Mouse (Mus musculus): Measurements from ENCODE around the gene Espn.

Espn gene

GRCm38 (mm10) chr4:152125161-152126025, 26.8 kb downstream of the Espn start:
- no peak for DNase-seq (ENCODE audit: low read depth, low spot score)

- no peak for DNase-seq (ENCODE audit: low read depth, low spot score)
Measured at GRCm38 (mm10) chr4:152124361-152124961, 27.7 kb downstream of the Espn start.

- no peak for DNase-seq (ENCODE audit: low read depth, low spot score)
Measured at GRCm38 (mm10) chr4:152121183-152121505, 31.0 kb downstream of the Espn start.

GRCm38 (mm10) chr4:152120311-152121182, 31.6 kb downstream of the Espn start:
- DNase-seq (ENCODE audit: low read depth, low spot score): no peak

- DNase-seq (ENCODE audit: low read depth, low spot score): no peak
Measured at GRCm38 (mm10) chr4:152119396-152120292, 32.5 kb downstream of the Espn start.

GRCm38 (mm10) chr4:152117538-152117937, 34.6 kb downstream of the Espn start:
- DNase-seq (ENCODE audit: low read depth, low spot score): no peak

GRCm38 (mm10) chr4:152115921-152116612, 36.1 kb downstream of the Espn start, which contains the start of gene Tnfrsf25:
TSS of gene Tnfrsf25 (plus strand) at chr4:152115934.
- DNase-seq (ENCODE audit: low read depth, low spot score): no peak

GRCm38 (mm10) chr4:152114080-152114479, 38.1 kb downstream of the Espn start:
- no peak for DNase-seq (ENCODE audit: low read depth, low spot score)

GRCm38 (mm10) chr4:152112329-152112728, 39.8 kb downstream of the Espn start:
- no peak for DNase-seq (ENCODE audit: low read depth, low spot score)

- DNase-seq (ENCODE audit: low read depth, low spot score): no peak
Measured at GRCm38 (mm10) chr4:152110689-152111088, 41.5 kb downstream of the Espn start.

- DNase-seq (ENCODE audit: low read depth, low spot score): no peak
Measured at GRCm38 (mm10) chr4:152109509-152109908, 42.7 kb downstream of the Espn start.

- no peak for DNase-seq (ENCODE audit: low read depth, low spot score)
Measured at GRCm38 (mm10) chr4:152108673-152109072, 43.5 kb downstream of the Espn start.

- DNase-seq (ENCODE audit: low read depth, low spot score): no peak
Measured at GRCm38 (mm10) chr4:152107971-152108509, 44.1 kb downstream of the Espn start.

GRCm38 (mm10) chr4:152107493-152107892, 44.7 kb downstream of the Espn start:
- no peak for DNase-seq (ENCODE audit: low read depth, low spot score)

GRCm38 (mm10) chr4:152106746-152107145, 45.4 kb downstream of the Espn start:
- no peak for DNase-seq (ENCODE audit: low read depth, low spot score)

- peak; percentile 73 for DNase-seq (ENCODE audit: low read depth, low spot score)
Measured at GRCm38 (mm10) chr4:152103025-152103424, 49.1 kb downstream of the Espn start.

GRCm38 (mm10) chr4:152101921-152102320, 50.2 kb downstream of the Espn start:
- no peak for DNase-seq (ENCODE audit: low read depth, low spot score)

- no peak for DNase-seq (ENCODE audit: low read depth, low spot score)
Measured at GRCm38 (mm10) chr4:152101081-152101653, 51.0 kb downstream of the Espn start.

- peak; percentile 22 for DNase-seq (ENCODE audit: low read depth, low spot score)
Measured at GRCm38 (mm10) chr4:152100541-152100940, 51.6 kb downstream of the Espn start.
